Mouse (Mus musculus): Measurements from ENCODE around the gene Slain2.
"Not testable (repeated sequence)": the region's sequence is repeated elsewhere in the genome, so short reads cannot be mapped to it uniquely, and the experiment has no call there.

Gene Slain2

GRCm38 (mm10) chr5:73006784-73007581, 92.9 kb downstream of the Slain2 start, which contains the start of gene Slc10a4:
Gene Slc10a4 (plus strand): TSS chr5:73006883.
- intact Hi-C loops (cut with DNase I) = no loop called here

- intact Hi-C loops (cut with DNase I) = no loop called here
These were observed 93.5 kb downstream of the Slain2 start for GRCm38 (mm10) chr5:73007582-73007959.

- intact Hi-C loops (cut with DNase I) = not testable (repeated sequence)
These were observed 94.1 kb downstream of the Slain2 start for GRCm38 (mm10) chr5:73008230-73008629.

- intact Hi-C loops (cut with DNase I) = not testable (repeated sequence)
These were observed 97.7 kb downstream of the Slain2 start for GRCm38 (mm10) chr5:73011806-73012205.

GRCm38 (mm10) chr5:73012884-73013610, 98.9 kb downstream of the Slain2 start:
- intact Hi-C loops (cut with DNase I) = not testable (repeated sequence)

GRCm38 (mm10) chr5:73013611-73014287, 99.6 kb downstream of the Slain2 start:
- intact Hi-C loops (cut with DNase I) = not testable (repeated sequence)

- intact Hi-C loops (cut with DNase I) = no loop called here
These were observed 100.6 kb downstream of the Slain2 start for GRCm38 (mm10) chr5:73014745-73015144.

GRCm38 (mm10) chr5:73023801-73024200, 109.7 kb downstream of the Slain2 start:
- intact Hi-C loops (cut with DNase I) = no loop called here
